Mouse (Mus musculus) forebrain, postnatal 0 days (tissue): ENCODE data around the gene Dcpp3. TPM values are rescaled to one million over a fixed set of nuclear protein-coding genes. Genes with fewer than 3 reads are reported as not detected.

ENCODE experiments used
- ATAC-seq: fragments of 200-750 bp; cut with Nextera tagmentation; 2 replicates; pipeline ENCODE4 v1.8.0; 2017; ENCODE audit warnings: mild to moderate bottlenecking, moderate library complexity
- DNase-seq: peaks from one replicate; pipeline ENCODE4 v3.0.0-alpha.2; 2015
- H3K27ac ChIP-seq: fragments of 300-500 bp; sonication (generic); 2 replicates; pipeline ENCODE4 v1.5.1; 2014; ENCODE audit warnings: low read depth, mild to moderate bottlenecking, antibody characterized with exemption, low read length, moderate library complexity, mixed read lengths
- H3K27me3 ChIP-seq: fragments of 300-500 bp; sonication (generic); 2 replicates; pipeline ENCODE4 v1.6.1; 2014; ENCODE audit warnings: mild to moderate bottlenecking, low read length, mixed read lengths; ENCODE audit not compliant: insufficient read depth
- H3K36me3 ChIP-seq: fragments of 300-500 bp; sonication (generic); 2 replicates; pipeline ENCODE4 v1.6.1; 2014; ENCODE audit warnings: mild to moderate bottlenecking, moderate library complexity; ENCODE audit not compliant: insufficient read depth
- H3K4me1 ChIP-seq: fragments of 300-500 bp; sonication (generic); 2 replicates; pipeline ENCODE4 v1.6.1; 2014; ENCODE audit warnings: antibody characterized with exemption; ENCODE audit not compliant: insufficient read depth
- H3K4me2 ChIP-seq: fragments of 300-500 bp; sonication (generic); 2 replicates; pipeline ENCODE4 v1.6.1; 2014; ENCODE audit warnings: low read depth, mild to moderate bottlenecking, moderate library complexity
- H3K4me3 ChIP-seq: fragments of 300-500 bp; sonication (generic); 2 replicates; pipeline ENCODE4 v1.5.1; 2014; ENCODE audit warnings: low read depth, low read length, mixed read lengths
- H3K9ac ChIP-seq: fragments of 300-500 bp; sonication (generic); 2 replicates; pipeline ENCODE4 v1.6.1; 2014; ENCODE audit warnings: mild to moderate bottlenecking
- H3K9me3 ChIP-seq: fragments of 300-500 bp; sonication (generic); 2 replicates; pipeline ENCODE4 v1.6.1; 2016; ENCODE audit warnings: low read length
- CTCF ChIP-seq: sonication (generic); IDR thresholded peaks from 2 replicates; pipeline ENCODE4 v1.5.1; 2016; ENCODE audit warnings: antibody characterized with exemption, control low read depth, low read depth
- WGBS: fragments of 180-500 bp; shearing (Covaris S2); extraction: QIAGEN DNeasy Blood & Tissue Kit; methylation state at CpG from one replicate; pipeline ENCODE4 v1.1.7; 2014; 5-methylcytosine and 5-hydroxymethylcytosine counted together
- polyA plus RNA-seq: library from polyadenylated mRNA; unstranded; fragments of >200 nt; fragmentation: Nextera tagmentation; extraction: Ambion mirVana; gene quantifications from 2 replicates; pipeline ENCODE4 v1.2.1, GENCODE M21; 2015
- total RNA-seq: library from RNA; depleted of rRNA; stranded (reverse); fragments of >200 nt; gene quantifications from 2 replicates; pipeline ENCODE4 v1.2.3, GENCODE M21; 2014; rRNA removed

The Dcpp3 gene
- total and polyA plus RNA-seq, 2 experiments from 2014 or later, result not detected

GRCm38 (mm10) chr17:23960084-23960738, 43.0 kb downstream of the Dcpp3 start:
- WGBS, result 38% methylated on average over 3 of the region's 3 CpGs
- DNase-seq (peak; percentile 89), ATAC-seq (peak; percentile 98)
- Histone ChIP-seq H3K27ac (no peak overlapping the region), H3K9me3 (no peaks in the 10 kb centered on the region), H3K4me3 (no peak overlapping the region), H3K4me2 (no peak overlapping the region), H3K4me1 (no peaks in the 10 kb centered on the region), H3K27me3 (no peaks in the 10 kb centered on the region), H3K36me3 (no peaks in the 10 kb centered on the region), H3K9ac (no peak overlapping the region)
- peak; percentile 99 for TF ChIP-seq CTCF

- no peaks in the 10 kb centered on the region for H3K4me1 ChIP-seq
- DNase-seq (no peak), ATAC-seq (no peak)
- H3K36me3 ChIP-seq, result no peaks in the 10 kb centered on the region
- H3K4me2 ChIP-seq, result no peak overlapping the region
- TF ChIP-seq CTCF, result no peak
- 30% methylated on average over 4 of the region's 4 CpGs for WGBS
- no peak overlapping the region for H3K27ac ChIP-seq
- no peaks in the 10 kb centered on the region for H3K9me3 ChIP-seq
- H3K4me3 ChIP-seq, result no peak overlapping the region
- H3K27me3 ChIP-seq, result no peaks in the 10 kb centered on the region
- no peak overlapping the region for H3K9ac ChIP-seq
These were observed 44.4 kb downstream of the Dcpp3 start for GRCm38 (mm10) chr17:23961573-23962122.

- no peak overlapping the region for H3K4me2 ChIP-seq
- no peaks in the 10 kb centered on the region for H3K9me3 ChIP-seq
- no peak overlapping the region for H3K27ac ChIP-seq
- 31% methylated on average over 6 of the region's 6 CpGs for WGBS
- DNase-seq (no peak), ATAC-seq (peak; percentile 55)
- no peaks in the 10 kb centered on the region for H3K4me1 ChIP-seq
- TF ChIP-seq CTCF, result no peak
- H3K9ac ChIP-seq, result no peak overlapping the region
- H3K27me3 ChIP-seq, result no peaks in the 10 kb centered on the region
- no peak overlapping the region for H3K4me3 ChIP-seq
- H3K36me3 ChIP-seq, result no peaks in the 10 kb centered on the region
These were observed 48.7 kb downstream of the Dcpp3 start for GRCm38 (mm10) chr17:23965805-23966425.

- H3K4me1 ChIP-seq, result no peaks in the 10 kb centered on the region
- no peaks in the 10 kb centered on the region for H3K27me3 ChIP-seq
- H3K4me2 ChIP-seq, result no peak overlapping the region
- ATAC-seq, result no peak
- DNase-seq, result no peak
- H3K4me3 ChIP-seq, result no peak overlapping the region
- WGBS, result 93% methylated on average over 10 of the region's 10 CpGs
- H3K9me3 ChIP-seq, result no peaks in the 10 kb centered on the region
- no peak overlapping the region for H3K27ac ChIP-seq
- TF ChIP-seq CTCF, result no peak
- H3K9ac ChIP-seq, result no peak overlapping the region
- H3K36me3 ChIP-seq, result no peaks in the 10 kb centered on the region
These were observed 49.6 kb downstream of the Dcpp3 start for GRCm38 (mm10) chr17:23966658-23967401.

- WGBS, result 56% methylated on average over 2 of the region's 2 CpGs
- Histone ChIP-seq H3K9ac (no peak overlapping the region), H3K27ac (no peak overlapping the region), H3K4me2 (no peak overlapping the region), H3K36me3 (no peaks in the 10 kb centered on the region), H3K27me3 (no peaks in the 10 kb centered on the region), H3K4me3 (no peak overlapping the region), H3K9me3 (no peaks in the 10 kb centered on the region), H3K4me1 (no peaks in the 10 kb centered on the region)
- DNase-seq (no peak), ATAC-seq (no peak)
- TF ChIP-seq CTCF, result 0 out of 2 replicates have a peak, but pooled peaks have one; percentile 11
These were observed 51.5 kb downstream of the Dcpp3 start for GRCm38 (mm10) chr17:23968780-23969179.

Other genes with a start within 250 kb of the Dcpp3 start
- gene Hcfc1r1, start 243.9 kb upstream of the Dcpp3 start, total RNA-seq, result 82.3 and 84.6 TPM in 2 replicates
- 198 and 215 TPM in 2 replicates for gene Hcfc1r1, start 243.9 kb upstream of the Dcpp3 start, polyA plus RNA-seq
- gene Thoc6, start 243.6 kb upstream of the Dcpp3 start, total RNA-seq, result 14.7 and 18.2 TPM in 2 replicates
- gene Thoc6, start 243.6 kb upstream of the Dcpp3 start, polyA plus RNA-seq, result 18.0 and 21.1 TPM in 2 replicates
- gene Tnfrsf12a, start 240.0 kb upstream of the Dcpp3 start, total RNA-seq, result 1.4 and 3.9 TPM in 2 replicates
- 2.0 and 3.6 TPM in 2 replicates for gene Tnfrsf12a, start 240.0 kb upstream of the Dcpp3 start, polyA plus RNA-seq
- gene Cldn6, start 238.2 kb upstream of the Dcpp3 start, total RNA-seq, result 0.31 and 1.8 TPM in 2 replicates
- 0.39 and 0.76 TPM in 2 replicates for gene Cldn6, start 238.2 kb upstream of the Dcpp3 start, polyA plus RNA-seq
- gene Cldn9, start 233.4 kb upstream of the Dcpp3 start, total RNA-seq, result 0.54 TPM in 1 of 2 replicates, not detected in the other
- gene Cldn9, start 233.4 kb upstream of the Dcpp3 start, polyA plus RNA-seq, result 0.25 and 0.62 TPM in 2 replicates
- gene 1520401A03Rik, start 194.7 kb upstream of the Dcpp3 start, total RNA-seq, result not detected in 2 replicates
- gene 1520401A03Rik, start 194.7 kb upstream of the Dcpp3 start, polyA plus RNA-seq, result not detected in 2 replicates
- gene Pkmyt1, start 191.1 kb upstream of the Dcpp3 start, total RNA-seq, result 9.1 and 16.3 TPM in 2 replicates
- gene Pkmyt1, start 191.1 kb upstream of the Dcpp3 start, polyA plus RNA-seq, result 14.1 and 14.5 TPM in 2 replicates
- 51.9 and 54.9 TPM in 2 replicates for gene Paqr4, start 176.6 kb upstream of the Dcpp3 start, total RNA-seq
- gene Paqr4, start 176.6 kb upstream of the Dcpp3 start, polyA plus RNA-seq, result 48.8 and 56.9 TPM in 2 replicates
- gene Kremen2, start 171.6 kb upstream of the Dcpp3 start, total RNA-seq, result 0.38 and 0.90 TPM in 2 replicates
- 0.23 and 0.82 TPM in 2 replicates for gene Kremen2, start 171.6 kb upstream of the Dcpp3 start, polyA plus RNA-seq
- 167 and 189 TPM in 2 replicates for gene Flywch1, start 145.9 kb upstream of the Dcpp3 start, total RNA-seq
- gene Flywch1, start 145.9 kb upstream of the Dcpp3 start, polyA plus RNA-seq, result 117 and 135 TPM in 2 replicates
- gene Flywch2, start 131.4 kb upstream of the Dcpp3 start, total RNA-seq, result 55.0 and 69.2 TPM in 2 replicates
- gene Flywch2, start 131.4 kb upstream of the Dcpp3 start, polyA plus RNA-seq, result 77.4 and 79.2 TPM in 2 replicates
- gene Srrm2, start 126.9 kb upstream of the Dcpp3 start, total RNA-seq, result 106 and 147 TPM in 2 replicates
- 218 and 384 TPM in 2 replicates for gene Srrm2, start 126.9 kb upstream of the Dcpp3 start, polyA plus RNA-seq
- 1,186 and 1,488 TPM in 2 replicates for gene Elob, start 88.3 kb upstream of the Dcpp3 start, total RNA-seq
- 1,394 and 1,814 TPM in 2 replicates for gene Elob, start 88.3 kb upstream of the Dcpp3 start, polyA plus RNA-seq
- gene Prss33, start 81.4 kb upstream of the Dcpp3 start, total RNA-seq, result not detected in 2 replicates
- not detected in 2 replicates for gene Prss33, start 81.4 kb upstream of the Dcpp3 start, polyA plus RNA-seq
- gene Prss32, start 73.6 kb upstream of the Dcpp3 start, total RNA-seq, result 0.57 TPM in 1 of 2 replicates, not detected in the other
- 0.20 and 0.30 TPM in 2 replicates for gene Prss32, start 73.6 kb upstream of the Dcpp3 start, polyA plus RNA-seq
- 0.31 and 1.0 TPM in 2 replicates for gene Prss41, start 73.3 kb upstream of the Dcpp3 start, total RNA-seq
- 1.0 and 1.3 TPM in 2 replicates for gene Prss41, start 73.3 kb upstream of the Dcpp3 start, polyA plus RNA-seq
- not detected in 2 replicates for gene Prss21, start 49.4 kb upstream of the Dcpp3 start, total RNA-seq
- gene Prss21, start 49.4 kb upstream of the Dcpp3 start, polyA plus RNA-seq, result not detected in 2 replicates
- not detected in 2 replicates for gene Dcpp1, start 36.6 kb upstream of the Dcpp3 start, total RNA-seq
- not detected in 2 replicates for gene Dcpp1, start 36.6 kb upstream of the Dcpp3 start, polyA plus RNA-seq
- gene Dcpp2, start 36.6 kb upstream of the Dcpp3 start, total RNA-seq, result not detected in 2 replicates
- not detected in 2 replicates for gene Dcpp2, start 36.6 kb upstream of the Dcpp3 start, polyA plus RNA-seq
- gene Sbp, start 24.2 kb downstream of the Dcpp3 start, total RNA-seq, result not detected in 2 replicates
- not detected in 2 replicates for gene Sbp, start 24.2 kb downstream of the Dcpp3 start, polyA plus RNA-seq
- not detected in 2 replicates for gene Sbpl, start 37.8 kb downstream of the Dcpp3 start, total RNA-seq
- gene Sbpl, start 37.8 kb downstream of the Dcpp3 start, polyA plus RNA-seq, result not detected in 2 replicates
- 0.19 TPM in 1 of 2 replicates, not detected in the other for gene Prss30, start 63.1 kb downstream of the Dcpp3 start, total RNA-seq
- 0.13 and 0.53 TPM in 2 replicates for gene Prss30, start 63.1 kb downstream of the Dcpp3 start, polyA plus RNA-seq
- gene Prss22, start 80.6 kb downstream of the Dcpp3 start, total RNA-seq, result not detected in 2 replicates
- 0.10 TPM in 1 of 2 replicates, not detected in the other for gene Prss22, start 80.6 kb downstream of the Dcpp3 start, polyA plus RNA-seq
- gene Prss27, start 120.7 kb downstream of the Dcpp3 start, total RNA-seq, result not detected in 2 replicates
- gene Prss27, start 120.7 kb downstream of the Dcpp3 start, polyA plus RNA-seq, result not detected in 2 replicates
- 83.4 and 97.6 TPM in 2 replicates for gene Kctd5, start 156.0 kb downstream of the Dcpp3 start, total RNA-seq
- 82.2 and 87.2 TPM in 2 replicates for gene Kctd5, start 156.0 kb downstream of the Dcpp3 start, polyA plus RNA-seq
- gene Pdpk1, start 233.5 kb downstream of the Dcpp3 start, total RNA-seq, result 50.9 and 55.8 TPM in 2 replicates
- gene Pdpk1, start 233.5 kb downstream of the Dcpp3 start, polyA plus RNA-seq, result 33.8 and 59.0 TPM in 2 replicates
- 37.9 and 47.6 TPM in 2 replicates for gene Amdhd2, start 246.3 kb downstream of the Dcpp3 start, total RNA-seq
- gene Amdhd2, start 246.3 kb downstream of the Dcpp3 start, polyA plus RNA-seq, result 34.5 and 35.4 TPM in 2 replicates